Mouse (Mus musculus) brain, embryonic 14.5 days (tissue): ENCODE data around the gene Ankrd13d.
A peak's percentile ranks its signal among the peaks of the same experiment; 100 is the strongest.

Experiments
- CTCF ChIP-seq: fragments of 200-500 bp; IDR thresholded peaks from 2 replicates; pipeline ENCODE4 v1.5.1; 2012; ENCODE audit warnings: inconsistent platforms, mild to moderate bottlenecking, moderate library complexity, borderline replicate concordance; ENCODE audit not compliant: insufficient read depth, insufficient read length; ENCODE audit errors: extremely low read depth
- POLR2A ChIP-seq: fragments of 200-500 bp; IDR thresholded peaks from 2 replicates; pipeline ENCODE4 v1.6.1; 2012; ENCODE audit warnings: mild to moderate bottlenecking, inconsistent platforms, borderline replicate concordance; ENCODE audit not compliant: poor library complexity, insufficient read depth, insufficient read length, severe bottlenecking; ENCODE audit errors: extremely low read depth

GRCm38 (mm10) chr19:4261038-4261698, 21.8 kb downstream of the Ankrd13d start:
- TF ChIP-seq CTCF (peak; percentile 26; the same call in 1 of the 2 replicates), POLR2A (no peak)
